Mouse (Mus musculus): Measurements from ENCODE around the gene Hbb-bh1. TPM values are rescaled to one million over a fixed set of nuclear protein-coding genes. Genes with fewer than 3 reads are reported as not detected.

The Hbb-bh1 gene
- polyA plus RNA-seq, 1 experiment from 2014 or later: 4,428 TPM

Other genes starting within 250 kb of the Hbb-bh1 start
- gene Olfr619, start 242.6 kb downstream of the Hbb-bh1 start, polyA plus RNA-seq (2014; fragmentation: Nextera tagmentation; extraction: Ambion mirVana): not detected in 2 replicates
- not detected in 2 replicates for gene Olfr620, start 230.6 kb downstream of the Hbb-bh1 start, polyA plus RNA-seq (2014; fragmentation: Nextera tagmentation; extraction: Ambion mirVana)
- gene Olfr622, start 200.5 kb downstream of the Hbb-bh1 start, polyA plus RNA-seq (2014; fragmentation: Nextera tagmentation; extraction: Ambion mirVana): not detected in 2 replicates
- not detected in 2 replicates for gene Olfr623, start 179.5 kb downstream of the Hbb-bh1 start, polyA plus RNA-seq (2014; fragmentation: Nextera tagmentation; extraction: Ambion mirVana)
- 0.04 TPM in 1 of 2 replicates, not detected in the other for gene Olfr624, start 172.0 kb downstream of the Hbb-bh1 start, polyA plus RNA-seq (2014; fragmentation: Nextera tagmentation; extraction: Ambion mirVana)
- not detected in 2 replicates for gene Olfr625-ps1, start 160.4 kb downstream of the Hbb-bh1 start, polyA plus RNA-seq (2014; fragmentation: Nextera tagmentation; extraction: Ambion mirVana)
- gene Olfr243, start 128.5 kb downstream of the Hbb-bh1 start, polyA plus RNA-seq (2014; fragmentation: Nextera tagmentation; extraction: Ambion mirVana): not detected in 2 replicates
- not detected in 2 replicates for gene Olfr628, start 112.8 kb downstream of the Hbb-bh1 start, polyA plus RNA-seq (2014; fragmentation: Nextera tagmentation; extraction: Ambion mirVana)
- gene Olfr629, start 98.2 kb downstream of the Hbb-bh1 start, polyA plus RNA-seq (2014; fragmentation: Nextera tagmentation; extraction: Ambion mirVana): not detected in 2 replicates
- gene Olfr630, start 85.8 kb downstream of the Hbb-bh1 start, polyA plus RNA-seq (2014; fragmentation: Nextera tagmentation; extraction: Ambion mirVana): not detected in 2 replicates
- gene Olfr69, start 71.6 kb downstream of the Hbb-bh1 start, polyA plus RNA-seq (2014; fragmentation: Nextera tagmentation; extraction: Ambion mirVana): not detected in 2 replicates
- not detected in 2 replicates for gene Olfr68, start 63.5 kb downstream of the Hbb-bh1 start, polyA plus RNA-seq (2014; fragmentation: Nextera tagmentation; extraction: Ambion mirVana)
- not detected in 2 replicates for gene Olfr67, start 51.3 kb downstream of the Hbb-bh1 start, polyA plus RNA-seq (2014; fragmentation: Nextera tagmentation; extraction: Ambion mirVana)
- 7,398 and 7,943 TPM in 2 replicates for gene Hbb-bt, start 29.2 kb downstream of the Hbb-bh1 start, polyA plus RNA-seq (2014; fragmentation: Nextera tagmentation; extraction: Ambion mirVana)
- gene Hbb-bs, start 15.1 kb downstream of the Hbb-bh1 start, polyA plus RNA-seq (2014; fragmentation: Nextera tagmentation; extraction: Ambion mirVana): 9,439 and 11,024 TPM in 2 replicates
- gene Hbb-bh2, start 2.6 kb downstream of the Hbb-bh1 start, polyA plus RNA-seq (2014; fragmentation: Nextera tagmentation; extraction: Ambion mirVana): not detected in 2 replicates
- 15,021 and 16,786 TPM in 2 replicates for gene Hbb-y, start 10.1 kb upstream of the Hbb-bh1 start, polyA plus RNA-seq (2014; fragmentation: Nextera tagmentation; extraction: Ambion mirVana)
- gene Olfr66, start 43.1 kb upstream of the Hbb-bh1 start, polyA plus RNA-seq (2014; fragmentation: Nextera tagmentation; extraction: Ambion mirVana): not detected in 2 replicates
- gene Olfr64, start 51.3 kb upstream of the Hbb-bh1 start, polyA plus RNA-seq (2014; fragmentation: Nextera tagmentation; extraction: Ambion mirVana): not detected in 2 replicates
- not detected in 2 replicates for gene Olfr65, start 60.3 kb upstream of the Hbb-bh1 start, polyA plus RNA-seq (2014; fragmentation: Nextera tagmentation; extraction: Ambion mirVana)
- not detected in 2 replicates for gene Olfr631, start 85.7 kb upstream of the Hbb-bh1 start, polyA plus RNA-seq (2014; fragmentation: Nextera tagmentation; extraction: Ambion mirVana)
- gene Olfr632, start 91.2 kb upstream of the Hbb-bh1 start, polyA plus RNA-seq (2014; fragmentation: Nextera tagmentation; extraction: Ambion mirVana): 0.12 TPM in 1 of 2 replicates, not detected in the other
- gene Olfr633, start 101.3 kb upstream of the Hbb-bh1 start, polyA plus RNA-seq (2014; fragmentation: Nextera tagmentation; extraction: Ambion mirVana): not detected in 2 replicates
- gene Olfr635, start 128.0 kb upstream of the Hbb-bh1 start, polyA plus RNA-seq (2014; fragmentation: Nextera tagmentation; extraction: Ambion mirVana): not detected in 2 replicates
- not detected in 2 replicates for gene Olfr638, start 155.6 kb upstream of the Hbb-bh1 start, polyA plus RNA-seq (2014; fragmentation: Nextera tagmentation; extraction: Ambion mirVana)
- not detected in 2 replicates for gene Olfr639, start 174.1 kb upstream of the Hbb-bh1 start, polyA plus RNA-seq (2014; fragmentation: Nextera tagmentation; extraction: Ambion mirVana)
- not detected in 2 replicates for gene Olfr640, start 182.4 kb upstream of the Hbb-bh1 start, polyA plus RNA-seq (2014; fragmentation: Nextera tagmentation; extraction: Ambion mirVana)
- gene Olfr641, start 192.3 kb upstream of the Hbb-bh1 start, polyA plus RNA-seq (2014; fragmentation: Nextera tagmentation; extraction: Ambion mirVana): not detected in 2 replicates
- not detected in 2 replicates for gene Olfr642, start 209.5 kb upstream of the Hbb-bh1 start, polyA plus RNA-seq (2014; fragmentation: Nextera tagmentation; extraction: Ambion mirVana)
- gene 4930516K23Rik, start 218.3 kb upstream of the Hbb-bh1 start, polyA plus RNA-seq (2014; fragmentation: Nextera tagmentation; extraction: Ambion mirVana): not detected in 2 replicates
- not detected in 2 replicates for gene Olfr644, start 228.7 kb upstream of the Hbb-bh1 start, polyA plus RNA-seq (2014; fragmentation: Nextera tagmentation; extraction: Ambion mirVana)
- gene Olfr645, start 242.3 kb upstream of the Hbb-bh1 start, polyA plus RNA-seq (2014; fragmentation: Nextera tagmentation; extraction: Ambion mirVana): not detected in 2 replicates